Mouse (Mus musculus): ENCODE results near the gene Chd1. TPM values are rescaled to one million over a fixed set of nuclear protein-coding genes. Genes with fewer than 3 reads are reported as not detected.

The Chd1 gene
- polyA plus RNA-seq, 1 experiment from 2014 or later: 32.6 TPM

- TF ChIP-seq CTCF (IDR thresholded peaks at IDR 0.05): no peak
- ChIA-PET CTCF (interaction anchor here (3.6 kb wide), 1 partner anchor 14 kb away, joined by 13 read pairs; no protein-coding TSS in a partner anchor), POLR2A (interaction anchor here (0.6 kb wide), 1 partner anchor 933 kb away, joined by 3 read pairs; no protein-coding TSS in a partner anchor)
- in situ Hi-C loops (cut with MboI; ENCODE audit: low pct_unique_long_range_greater_than_20kb): loop anchor here (25.0 kb wide), 1 partner anchor 1613 kb away; no protein-coding TSS in a partner anchor
- no peaks in the 10 kb centered on the region for H3K27me3 ChIP-seq
- DNase-seq (ENCODE audit: low read depth, low spot score): no peak
- ATAC-seq: no peak
These were observed 69.2 kb downstream of the Chd1 start for GRCm38 (mm10) chr17:15773956-15774355.

GRCm38 (mm10) chr17:15774565-15775215, 69.9 kb downstream of the Chd1 start:
- DNase-seq (ENCODE audit: low read depth, low spot score) (no peak), ATAC-seq (no peak)
- no peak for TF ChIP-seq CTCF (IDR thresholded peaks at IDR 0.05)
- CTCF ChIA-PET: interaction anchor here (3.6 kb wide), 1 partner anchor 14 kb away, joined by 13 read pairs; no protein-coding TSS in a partner anchor
- POLR2A ChIA-PET: interaction anchor here (0.6 kb wide), 1 partner anchor 933 kb away, joined by 3 read pairs; no protein-coding TSS in a partner anchor
- in situ Hi-C loops (cut with MboI; ENCODE audit: low pct_unique_long_range_greater_than_20kb): loop anchor here (25.0 kb wide), 1 partner anchor 1613 kb away; no protein-coding TSS in a partner anchor
- H3K27me3 ChIP-seq: no peaks in the 10 kb centered on the region

- ChIA-PET CTCF (no interaction called here), POLR2A (no interaction called here)
- DNase-seq (ENCODE audit: low read depth, low spot score) (no peak), ATAC-seq (no peak)
- no peak for TF ChIP-seq CTCF (IDR thresholded peaks at IDR 0.05)
- in situ Hi-C loops (cut with MboI; ENCODE audit: low pct_unique_long_range_greater_than_20kb): no loop called here
- no peaks in the 10 kb centered on the region for H3K27me3 ChIP-seq
These were observed 71.6 kb downstream of the Chd1 start for GRCm38 (mm10) chr17:15776349-15776748.

GRCm38 (mm10) chr17:15777979-15778378, 73.2 kb downstream of the Chd1 start:
- DNase-seq (ENCODE audit: low read depth, low spot score) (no peak), ATAC-seq (no peak)
- in situ Hi-C loops (cut with MboI; ENCODE audit: low pct_unique_long_range_greater_than_20kb): no loop called here
- TF ChIP-seq CTCF (IDR thresholded peaks at IDR 0.05): peak; percentile 23
- no peaks in the 10 kb centered on the region for H3K27me3 ChIP-seq
- CTCF ChIA-PET: interaction anchor here (1.0 kb wide), 1 partner anchor 30 kb away, joined by 3 read pairs; no protein-coding TSS in a partner anchor
- POLR2A ChIA-PET: no interaction called here

GRCm38 (mm10) chr17:15787036-15787435, 82.3 kb downstream of the Chd1 start:
- no peak for DNase-seq (ENCODE audit: low read depth, low spot score)
- in situ Hi-C loops (cut with MboI; ENCODE audit: low pct_unique_long_range_greater_than_20kb): no loop called here
- peaks cover 6% of the 10 kb centered on the region for H3K27me3 ChIP-seq
- ATAC-seq: no peak
- ChIA-PET CTCF (interaction anchor here (1.5 kb wide), 1 partner anchor 36 kb away, joined by 5 read pairs; no protein-coding TSS in a partner anchor), POLR2A (no interaction called here)
- peak; percentile 62 for TF ChIP-seq CTCF (IDR thresholded peaks at IDR 0.05)

GRCm38 (mm10) chr17:15790716-15791115, 85.9 kb downstream of the Chd1 start:
- ATAC-seq (no peak), DNase-seq (ENCODE audit: low read depth, low spot score) (no peak)
- POLR2A ChIA-PET: no interaction called here
- TF ChIP-seq CTCF (IDR thresholded peaks at IDR 0.05): no peak
- H3K27me3 ChIP-seq: peaks cover 6% of the 10 kb centered on the region
- CTCF ChIA-PET: interaction anchor here (2.1 kb wide), 1 partner anchor 14 kb away, joined by 10 read pairs; no protein-coding TSS in a partner anchor
- in situ Hi-C loops (cut with MboI; ENCODE audit: low pct_unique_long_range_greater_than_20kb): no loop called here

- DNase-seq (ENCODE audit: low read depth, low spot score) (no peak), ATAC-seq (no peak)
- H3K27me3 ChIP-seq: no peaks in the 10 kb centered on the region
- ChIA-PET POLR2A (no interaction called here), CTCF (no interaction called here)
- in situ Hi-C loops (cut with MboI; ENCODE audit: low pct_unique_long_range_greater_than_20kb): no loop called here
- no peak for TF ChIP-seq CTCF (IDR thresholded peaks at IDR 0.05)
These were observed 94.5 kb downstream of the Chd1 start for GRCm38 (mm10) chr17:15799195-15799793.

GRCm38 (mm10) chr17:15804008-15804812, 99.4 kb downstream of the Chd1 start:
- ChIA-PET POLR2A (interaction anchor here (0.9 to 1.8 kb wide), 2 partner anchors 20 to 26 kb away, joined by 3 to 4 read pairs; no protein-coding TSS in a partner anchor), CTCF (interaction anchor here (0.7 to 3.9 kb wide), 15 partner anchors 8 to 201 kb away, joined by 3 to 29 read pairs (median 4); no protein-coding TSS in a partner anchor)
- DNase-seq (ENCODE audit: low read depth, low spot score) (no peak), ATAC-seq (peak; percentile 68)
- in situ Hi-C loops (cut with MboI; ENCODE audit: low pct_unique_long_range_greater_than_20kb): loop anchor here (10.0 to 25.0 kb wide), 3 partner anchors 371 to 1833 kb away; partner anchors contain the start of gene Lnpep
- no peaks in the 10 kb centered on the region for H3K27me3 ChIP-seq
- TF ChIP-seq CTCF (IDR thresholded peaks at IDR 0.05): peak; percentile 76

GRCm38 (mm10) chr17:15807295-15807984, 102.7 kb downstream of the Chd1 start:
- in situ Hi-C loops (cut with MboI; ENCODE audit: low pct_unique_long_range_greater_than_20kb): loop anchor here (10.0 to 25.0 kb wide), 3 partner anchors 367 to 1830 kb away; partner anchors contain the start of gene Lnpep
- no peak for TF ChIP-seq CTCF (IDR thresholded peaks at IDR 0.05)
- POLR2A ChIA-PET: interaction anchor here (0.7 to 1.5 kb wide), 3 partner anchors 15 to 23 kb away, joined by 3 to 4 read pairs (median 4); no protein-coding TSS in a partner anchor
- H3K27me3 ChIP-seq: no peaks in the 10 kb centered on the region
- no peak for ATAC-seq
- DNase-seq (ENCODE audit: low read depth, low spot score): no peak
- CTCF ChIA-PET: interaction anchor here (1.0 to 2.9 kb wide), 3 partner anchors 15 to 29 kb away, joined by 3 to 13 read pairs (median 4); no protein-coding TSS in a partner anchor

Data from Patski (cell line).